Mouse (Mus musculus) cerebellum, adult 9-10 months (tissue): ENCODE results near the gene Lrrc4b.
A peak's percentile ranks its signal among the peaks of the same experiment; 100 is the strongest.

Experiments
- DNase-seq: peaks from one replicate; pipeline ENCODE4 v3.0.0; 2022

The Lrrc4b gene

DNA sequence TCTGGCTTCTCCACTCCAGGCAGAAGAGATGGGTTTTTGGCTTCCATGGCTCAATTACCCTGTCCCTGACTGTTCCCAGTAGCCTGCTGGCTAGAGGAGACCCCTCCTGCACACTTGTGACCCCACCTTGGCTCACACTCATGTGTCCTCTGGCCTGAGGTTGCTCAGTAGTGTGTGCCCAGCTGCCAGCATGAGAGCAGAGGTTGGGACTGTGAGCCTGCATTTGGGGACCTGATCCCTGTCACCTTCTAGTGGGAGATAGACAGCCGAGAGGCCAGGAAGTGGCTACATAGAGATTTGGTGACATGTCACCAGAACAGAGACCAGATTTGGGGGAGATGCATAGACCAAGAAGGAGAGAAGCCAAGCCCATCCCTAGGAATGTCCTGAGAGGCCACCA, 8.4 kb downstream of the Lrrc4b start:
- DNase-seq: peak; percentile 56

GRCm38 (mm10) chr7:44437933-44438332, 9.1 kb downstream of the Lrrc4b start:
- peak; percentile 84 for DNase-seq

- DNase-seq: peak; percentile 54
Measured at GRCm38 (mm10) chr7:44439696-44440095, 10.9 kb downstream of the Lrrc4b start.

DNA sequence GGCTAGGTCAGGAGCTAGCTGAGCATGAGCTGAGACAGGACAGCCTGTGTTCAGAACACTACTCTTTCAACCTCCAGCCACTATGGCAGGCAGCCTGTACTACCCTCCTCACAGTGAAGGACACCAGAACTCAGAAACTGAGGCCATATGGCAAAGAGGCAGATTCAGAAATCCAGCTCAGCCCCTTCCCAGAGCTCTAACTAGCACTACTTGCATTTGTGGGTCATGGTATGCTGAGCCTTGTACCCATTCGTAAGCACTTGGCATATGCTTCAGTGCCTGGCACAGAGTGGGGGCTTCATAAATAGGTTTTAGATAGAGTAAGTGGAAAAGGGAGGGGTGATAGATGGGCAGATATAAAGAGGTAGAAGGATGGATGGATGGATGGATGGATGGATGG, 11.7 kb downstream of the Lrrc4b start:
- DNase-seq: peak; percentile 61

DNA sequence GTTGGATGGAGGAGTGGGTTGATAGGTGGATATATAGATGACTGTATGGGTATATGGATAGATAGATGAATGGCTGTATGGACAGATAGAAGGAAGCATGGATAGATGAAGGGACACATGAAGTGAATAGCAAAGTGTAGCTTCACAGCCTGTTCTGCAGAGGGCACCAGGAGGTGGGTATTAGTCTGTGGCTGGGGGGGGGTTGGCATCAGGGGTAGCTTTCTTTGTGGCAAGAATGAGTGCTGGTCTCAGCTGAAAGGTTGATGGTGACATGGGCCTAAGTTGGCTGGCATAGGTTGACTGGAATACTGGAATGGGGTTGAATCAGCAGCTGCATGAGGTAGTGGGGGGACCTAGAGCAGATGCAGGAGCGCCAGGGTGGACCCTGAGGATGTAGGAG, 12.4 kb downstream of the Lrrc4b start:
- DNase-seq: peak; percentile 53

DNA sequence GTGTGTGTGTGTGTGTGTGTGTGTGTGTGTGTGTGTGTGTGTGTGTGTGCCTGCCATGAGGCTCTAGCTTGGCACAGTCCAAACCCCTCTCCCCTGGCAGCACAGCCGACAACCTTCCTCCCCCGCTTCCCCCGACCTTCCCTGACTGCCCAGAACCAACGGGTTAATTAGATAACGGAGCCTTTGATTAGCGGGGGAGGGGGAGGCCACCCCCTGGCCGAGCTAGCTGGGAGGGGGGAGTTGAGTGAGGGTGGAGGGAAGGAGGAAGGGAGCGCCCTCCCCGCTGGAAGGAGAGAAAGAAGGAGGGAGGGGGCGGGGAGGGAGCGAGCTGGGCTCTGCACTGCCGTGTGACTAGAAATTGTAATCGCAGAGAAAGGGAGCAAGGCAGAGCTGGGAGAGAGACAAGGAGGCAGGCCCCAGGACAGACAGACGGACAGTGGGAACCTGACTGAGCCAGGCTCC, 12.9 kb downstream of the Lrrc4b start:
- DNase-seq: peak; percentile 85

- peak; percentile 68 for DNase-seq
Measured at GRCm38 (mm10) chr7:44442407-44442821, 13.6 kb downstream of the Lrrc4b start.

DNA sequence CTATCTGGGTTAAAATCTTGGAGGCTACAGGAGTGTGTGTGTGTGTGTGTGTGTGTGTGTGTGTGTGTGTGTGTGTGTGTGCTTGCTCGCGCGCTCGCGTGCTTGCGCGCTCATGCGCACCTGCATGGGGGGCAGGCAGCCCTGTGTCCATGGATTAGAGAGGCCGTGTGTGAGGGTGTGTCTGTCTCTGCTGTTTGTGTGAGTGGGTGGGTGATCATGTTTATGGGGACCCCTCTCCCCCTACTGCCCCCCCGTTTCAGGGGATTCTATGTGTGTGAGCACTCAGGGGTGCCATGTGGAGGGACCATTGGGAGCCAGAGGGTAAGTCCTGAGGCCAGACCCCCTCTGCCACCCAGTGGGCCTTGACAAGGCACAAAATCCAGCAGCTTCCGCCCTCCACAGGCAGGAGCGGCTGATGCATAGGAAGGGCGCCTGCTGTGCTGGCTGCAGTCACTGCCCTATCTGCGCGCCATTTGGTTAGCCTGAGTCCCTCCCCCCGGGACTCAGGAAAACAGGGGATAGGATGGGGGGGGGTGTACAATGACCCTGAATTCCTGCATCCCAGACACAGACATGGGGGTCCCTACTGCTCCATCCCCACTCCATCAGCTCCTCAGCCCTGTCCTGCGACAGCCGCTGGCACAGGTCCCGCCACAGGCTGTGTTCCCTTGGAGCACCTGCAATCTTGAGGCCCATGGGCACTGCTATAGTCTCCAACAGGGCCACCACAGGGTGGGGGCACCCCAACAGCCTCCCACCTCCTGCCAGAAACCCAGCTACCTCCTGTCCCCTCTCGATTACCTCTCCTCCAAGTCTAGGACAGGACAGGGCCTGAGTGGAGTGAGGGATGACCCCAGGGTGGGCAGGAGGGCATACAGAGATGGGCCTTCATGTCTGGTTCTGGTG, 14.7 kb downstream of the Lrrc4b start:
- DNase-seq: peak; percentile 84

GRCm38 (mm10) chr7:44444886-44445527, 16.2 kb downstream of the Lrrc4b start:
- peak; percentile 62 for DNase-seq

DNA sequence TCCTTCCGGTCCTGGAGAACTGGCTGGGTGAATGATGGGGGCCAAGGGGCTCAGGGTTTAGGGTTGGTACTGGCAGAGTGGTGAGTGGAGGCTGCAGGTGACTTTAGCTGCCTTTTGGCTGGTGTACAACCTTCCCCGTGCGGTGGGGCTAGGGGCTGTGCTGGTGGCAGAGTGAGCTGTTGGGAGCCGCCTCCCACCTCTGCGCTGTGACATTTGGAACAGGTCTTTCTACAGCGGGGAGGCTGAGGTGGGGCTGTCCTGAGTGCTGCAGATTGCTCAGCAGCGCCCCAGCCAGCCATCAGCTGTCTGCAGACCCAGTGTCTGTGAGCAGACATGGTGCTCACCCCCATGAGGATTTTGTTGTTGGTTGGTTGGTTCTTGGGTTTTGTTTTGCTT, 16.7 kb downstream of the Lrrc4b start:
- no peak for DNase-seq

GRCm38 (mm10) chr7:44446070-44446855, 17.4 kb downstream of the Lrrc4b start:
- DNase-seq: peak; percentile 77

DNA sequence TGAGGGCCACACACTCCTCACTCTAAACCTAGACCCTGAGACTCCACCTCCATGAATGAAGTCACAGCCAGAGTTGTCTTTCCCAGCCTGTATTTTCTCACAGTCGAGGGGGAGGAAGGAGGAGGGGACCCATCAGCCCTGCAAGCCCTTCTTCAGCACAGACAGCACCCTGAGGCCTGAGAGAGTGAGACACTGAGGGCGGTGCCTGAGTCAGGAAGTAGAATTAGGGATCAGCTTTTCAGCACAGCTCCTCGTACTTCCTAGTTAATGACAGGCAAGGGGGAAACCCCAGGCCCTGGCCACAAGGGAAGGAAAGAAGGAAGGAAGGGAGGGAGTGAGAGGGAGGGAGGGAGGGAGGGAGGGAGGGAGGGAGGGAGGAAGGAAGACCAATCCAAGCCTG, 24.4 kb downstream of the Lrrc4b start:
- no peak for DNase-seq

GRCm38 (mm10) chr7:44456302-44456701, 27.5 kb downstream of the Lrrc4b start:
- DNase-seq: no peak

DNA sequence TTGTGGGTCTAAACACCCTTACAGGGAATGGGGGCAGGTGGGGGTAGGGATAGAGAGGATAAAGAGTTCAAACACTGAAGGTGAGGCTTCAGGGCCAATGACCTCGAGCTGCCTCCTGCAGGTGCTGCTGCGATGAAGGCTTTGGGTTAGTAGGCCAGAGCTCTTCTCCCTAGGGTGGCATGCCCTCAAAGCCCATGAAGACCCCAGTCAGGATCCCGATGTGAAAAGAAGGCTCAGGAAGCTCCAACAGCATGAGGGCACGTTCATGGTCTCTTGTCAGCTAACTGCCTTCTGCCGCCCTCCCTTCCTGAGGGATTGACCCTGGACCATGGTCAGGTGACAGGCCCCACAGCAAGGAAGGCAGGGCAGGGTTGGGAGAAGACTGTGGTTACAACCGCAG, 31.2 kb downstream of the Lrrc4b start:
- peak; percentile 39 for DNase-seq

- no peak for DNase-seq
Measured at GRCm38 (mm10) chr7:44460767-44461502, 32.1 kb downstream of the Lrrc4b start.

- DNase-seq: peak; percentile 44
Measured at GRCm38 (mm10) chr7:44461503-44462217, 32.8 kb downstream of the Lrrc4b start.

DNA sequence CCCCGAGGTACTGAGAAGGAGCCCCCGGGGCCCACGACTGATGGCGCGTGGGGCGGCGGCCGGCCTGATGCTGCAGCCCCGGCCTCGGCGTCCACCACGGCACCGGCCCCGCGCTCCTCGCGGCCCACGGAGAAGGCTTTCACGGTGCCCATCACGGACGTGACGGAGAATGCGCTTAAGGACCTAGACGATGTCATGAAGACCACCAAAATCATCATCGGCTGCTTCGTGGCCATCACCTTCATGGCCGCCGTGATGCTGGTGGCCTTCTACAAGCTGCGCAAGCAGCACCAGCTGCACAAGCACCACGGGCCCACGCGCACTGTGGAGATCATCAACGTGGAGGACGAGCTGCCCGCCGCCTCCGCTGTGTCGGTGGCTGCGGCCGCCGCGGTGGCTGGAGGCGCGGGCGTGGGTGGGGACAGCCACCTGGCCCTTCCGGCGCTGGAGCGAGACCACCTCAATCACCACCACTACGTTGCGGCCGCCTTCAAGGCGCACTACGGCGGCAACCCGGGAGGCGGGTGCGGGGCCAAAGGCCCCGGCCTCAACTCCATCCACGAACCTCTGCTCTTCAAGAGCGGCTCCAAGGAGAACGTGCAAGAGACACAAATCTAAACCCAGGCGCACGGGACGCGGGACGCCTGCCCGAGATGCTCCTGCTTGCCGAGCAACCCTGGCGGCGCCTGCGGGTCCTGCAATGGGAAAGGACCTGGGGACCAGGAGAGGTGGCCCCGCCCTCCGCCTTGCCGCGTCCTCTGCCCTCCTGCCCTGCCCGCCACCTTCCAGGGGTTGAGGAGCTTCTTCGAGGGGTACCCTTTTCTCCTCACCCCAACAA, 33.6 kb downstream of the Lrrc4b start:
- DNase-seq: peak; percentile 65

GRCm38 (mm10) chr7:44463056-44463425, 34.2 kb downstream of the Lrrc4b start:
- DNase-seq: no peak

DNA sequence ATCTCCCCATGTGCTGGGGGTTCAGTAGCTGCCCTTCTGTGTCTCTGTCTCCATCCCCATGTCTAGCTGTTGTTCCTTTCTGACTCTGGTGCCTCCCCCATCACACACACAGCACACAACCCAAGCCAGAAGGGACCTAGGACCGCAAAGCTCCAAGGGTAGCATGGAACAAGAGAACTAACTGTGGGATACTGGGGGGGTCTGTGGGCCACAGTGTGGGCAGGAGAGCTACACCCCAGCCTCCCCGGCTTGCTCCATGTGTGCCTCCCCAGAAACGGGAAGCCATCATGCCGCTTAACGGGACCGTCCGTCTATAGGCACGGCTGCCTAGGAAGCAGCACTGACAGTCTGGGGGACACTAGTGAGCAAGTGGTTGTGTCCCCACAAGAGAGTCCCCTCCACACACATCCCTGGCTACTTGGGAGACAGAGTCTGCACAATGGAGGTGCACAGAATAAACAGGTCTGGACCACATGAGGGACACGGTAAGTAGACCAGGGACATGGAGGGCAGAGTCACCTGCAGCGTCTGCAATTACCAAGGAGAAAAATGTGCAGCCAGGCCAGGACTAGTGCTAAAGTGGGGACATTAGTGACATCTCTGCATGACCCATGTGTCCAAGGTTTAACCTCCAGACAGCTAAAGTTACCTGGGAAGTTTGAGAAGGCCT, 34.9 kb downstream of the Lrrc4b start:
- peak; percentile 70 for DNase-seq

GRCm38 (mm10) chr7:44464511-44464910, 35.7 kb downstream of the Lrrc4b start:
- DNase-seq: peak; percentile 98
